Mouse (Mus musculus) 416B (cell line): ENCODE data around the gene Serpinb1c.
"Not testable (repeated sequence)": the region's sequence is repeated elsewhere in the genome, so short reads cannot be mapped to it uniquely, and the experiment has no call there.

Experiments
- DNase-seq: peaks from one replicate; pipeline ENCODE4 v3.0.0; 2011; ENCODE audit warnings: low read depth

Serpinb1c gene

GRCm38 (mm10) chr13:32898111-32898510 is at the start of gene Serpinb1c:
Gene Serpinb1c, minus strand, starts transcription at chr13:32898211.
- DNase-seq = no peak

- DNase-seq = not testable (repeated sequence)
Observed at GRCm38 (mm10) chr13:32939191-32939590, 41.2 kb upstream of the Serpinb1c start.

GRCm38 (mm10) chr13:32938275-32938674 is 40.3 kb upstream of the Serpinb1c start:
- not testable (repeated sequence) for DNase-seq

- peak; percentile 3 for DNase-seq
Observed at GRCm38 (mm10) chr13:32934706-32935381, 36.8 kb upstream of the Serpinb1c start.

- peak; percentile 15 for DNase-seq
Observed at GRCm38 (mm10) chr13:32929107-32929750, 31.2 kb upstream of the Serpinb1c start.

- DNase-seq = no peak
Observed at GRCm38 (mm10) chr13:32927241-32927640, 29.2 kb upstream of the Serpinb1c start.

GRCm38 (mm10) chr13:32926661-32927060 is 28.6 kb upstream of the Serpinb1c start:
- DNase-seq = no peak

- no peak for DNase-seq
Observed at GRCm38 (mm10) chr13:32924578-32925360, 26.8 kb upstream of the Serpinb1c start.

- no peak for DNase-seq
Observed at GRCm38 (mm10) chr13:32922622-32923021, 24.6 kb upstream of the Serpinb1c start.

GRCm38 (mm10) chr13:32912770-32913380 is 14.9 kb upstream of the Serpinb1c start:
- no peak for DNase-seq

GRCm38 (mm10) chr13:32908182-32908581 is 10.2 kb upstream of the Serpinb1c start:
- DNase-seq = peak; percentile 5

- DNase-seq = peak; percentile 79
Observed at GRCm38 (mm10) chr13:32903211-32903873, 5.3 kb upstream of the Serpinb1c start.

GRCm38 (mm10) chr13:32902481-32903015 is 4.5 kb upstream of the Serpinb1c start:
- peak; percentile 80 for DNase-seq

GRCm38 (mm10) chr13:32900639-32901038 is 2.6 kb upstream of the Serpinb1c start:
- DNase-seq = peak; percentile 80

- DNase-seq = not testable (repeated sequence)
Observed at GRCm38 (mm10) chr13:32899114-32899513, 1.1 kb upstream of the Serpinb1c start.

GRCm38 (mm10) chr13:32896931-32897330 is 1.1 kb downstream of the Serpinb1c start:
- DNase-seq = no peak

- peak; percentile 30 for DNase-seq
Observed at GRCm38 (mm10) chr13:32884755-32885154, 13.3 kb downstream of the Serpinb1c start.

GRCm38 (mm10) chr13:32873862-32874261 is 24.1 kb downstream of the Serpinb1c start:
- no peak for DNase-seq

GRCm38 (mm10) chr13:32868843-32869242 is 29.2 kb downstream of the Serpinb1c start:
- no peak for DNase-seq

- DNase-seq = peak; percentile 47
Observed at GRCm38 (mm10) chr13:32868233-32868632, 29.8 kb downstream of the Serpinb1c start.

GRCm38 (mm10) chr13:32867030-32867429 is 31.0 kb downstream of the Serpinb1c start:
- no peak for DNase-seq
